In genomic region chr1:155006099-155006498, GRCm38 (mm10) we compare ENCODE assay signal across 15 mouse cellular contexts.
A peak's percentile ranks its signal among the peaks of the same experiment; 100 is the strongest.
DNase-seq lines count a peak whose midpoint lies in the region; ATAC-seq lines count a peak whose summit lies in the region.
"Had no signal": no experiment of that assay in that cellular context is flagged by ENCODE, and none has a peak within 500 bp of the region (broad histone marks: within the 10 kb centered on the region; RNA-seq: fewer than 3 reads in every experiment).

No protein-coding gene starts in this region.

- H3K27me3 ChIP-seq in hindbrain, embryonic 10.5 days (ENCODE audit: insufficient read depth, poor library complexity, severe bottlenecking) = peaks cover 18% of the 10 kb centered on the region; the same call in 1 of the 2 replicates
- no peaks in the 10 kb centered on the region; the same call in 1 of the 2 replicates for H3K27me3 ChIP-seq in hindbrain, embryonic 11.5 days (ENCODE audit: control insufficient read depth, insufficient read depth, low read length)
- no peaks in the 10 kb centered on the region for H3K27me3 ChIP-seq in neural tube, embryonic 15.5 days (replicated peaks)
- H3K27me3 ChIP-seq: lung, embryonic 15.5 days had no signal

- WGBS in hindbrain, embryonic 10.5 days = 87% methylated on average over 10 of the region's 10 CpGs
- 87% methylated on average over 10 of the region's 10 CpGs for WGBS in hindbrain, embryonic 11.5 days
- WGBS in neural tube, embryonic 15.5 days = 86% methylated on average over 10 of the region's 10 CpGs

- ATAC-seq in hindbrain, embryonic 11.5 days (ENCODE audit: low FRiP score) = no peak
- ATAC-seq in CD4-positive, CD25-positive, alpha-beta regulatory T cell, adult 4 months = peak; percentile 51
- peak; percentile 23; the same call in 1 of the 2 replicates for ATAC-seq in granulocyte monocyte progenitor cell, adult 5-6 weeks (replicated peaks; ENCODE audit: poor library complexity, severe bottlenecking)
- peak; percentile 1; the same call in 1 of the 2 replicates for ATAC-seq in neural tube, embryonic 15.5 days (ENCODE audit: low FRiP score)

- H3K9me3 ChIP-seq in hindbrain, embryonic 10.5 days = no peaks in the 10 kb centered on the region
- H3K9me3 ChIP-seq in hindbrain, embryonic 11.5 days (ENCODE audit: control insufficient read depth, low read length) = no peaks in the 10 kb centered on the region
- no peaks in the 10 kb centered on the region for H3K9me3 ChIP-seq in neural tube, embryonic 15.5 days (replicated peaks)
- H3K9me3 ChIP-seq: kidney, embryonic 15.5 days; limb, embryonic 13.5 days; lung, embryonic 15.5 days; midbrain, embryonic 13.5 days had no signal

- peaks cover 12% of the 10 kb centered on the region; the same call in 1 of the 2 replicates for H3K4me1 ChIP-seq in hindbrain, embryonic 10.5 days (replicated peaks)
- H3K4me1 ChIP-seq in hindbrain, embryonic 11.5 days (replicated peaks; ENCODE audit: control insufficient read depth, insufficient read depth, low read length) = 0 out of 2 replicates have a peak, but pooled peaks cover 2% of the 10 kb centered on the region
- 0 out of 2 replicates have a peak, but pooled peaks cover 4% of the 10 kb centered on the region for H3K4me1 ChIP-seq in neural tube, embryonic 15.5 days
- H3K4me1 ChIP-seq: kidney, embryonic 15.5 days; lung, embryonic 15.5 days had no signal

- no peak overlapping the region for H3K4me3 ChIP-seq in hindbrain, embryonic 10.5 days
- no peak overlapping the region for H3K4me3 ChIP-seq in hindbrain, embryonic 11.5 days (ENCODE audit: low read depth, low read length)
- no peak overlapping the region for H3K4me3 ChIP-seq in neural tube, embryonic 15.5 days (replicated peaks)
- H3K4me3 ChIP-seq: erythroblast, embryonic 14.5 days; kidney, embryonic 15.5 days; limb, embryonic 13.5 days; lung, embryonic 15.5 days; midbrain, embryonic 13.5 days had no signal

- 0 out of 2 replicates have a peak overlapping the region, but pooled peaks have one; percentile 30 for H3K27ac ChIP-seq in hindbrain, embryonic 10.5 days
- H3K27ac ChIP-seq in hindbrain, embryonic 11.5 days (ENCODE audit: low read depth, low read length) = no peak overlapping the region
- H3K27ac ChIP-seq in neural tube, embryonic 15.5 days (replicated peaks) = no peak overlapping the region
- H3K27ac ChIP-seq: hindbrain, embryonic 14.5 days; kidney, embryonic 15.5 days; limb, embryonic 13.5 days; lung, embryonic 15.5 days; midbrain, embryonic 13.5 days; stomach, postnatal 0 days had no signal

- H3K9ac ChIP-seq in hindbrain, embryonic 11.5 days (ENCODE audit: low read depth, low read length) = no peak overlapping the region
- H3K9ac ChIP-seq in neural tube, embryonic 15.5 days (replicated peaks) = no peak overlapping the region
- H3K9ac ChIP-seq: hindbrain, embryonic 14.5 days; kidney, embryonic 15.5 days; limb, embryonic 13.5 days; lung, embryonic 15.5 days; midbrain, embryonic 13.5 days had no signal

- DNase-seq in hindbrain, embryonic 10.5 days (ENCODE audit: low spot score) = no peak
- no peak for DNase-seq in hindbrain, embryonic 11.5 days (ENCODE audit: low spot score)
- DNase-seq in embryo, embryonic 10.5 days (ENCODE audit: low spot score) = no peak
- DNase-seq in lung, postnatal 10 days = no peak

- H3K36me3 ChIP-seq in hindbrain, embryonic 10.5 days = no peaks in the 10 kb centered on the region
- no peaks in the 10 kb centered on the region for H3K36me3 ChIP-seq in hindbrain, embryonic 11.5 days (ENCODE audit: control insufficient read depth, insufficient read depth, low read length)
- H3K36me3 ChIP-seq in neural tube, embryonic 15.5 days = no peaks in the 10 kb centered on the region
- H3K36me3 ChIP-seq: kidney, embryonic 15.5 days; limb, embryonic 13.5 days; lung, embryonic 15.5 days; midbrain, embryonic 13.5 days had no signal

- H3K4me2 ChIP-seq in hindbrain, embryonic 11.5 days (replicated peaks; ENCODE audit: low read depth, low read length) = no peak overlapping the region
- no peak overlapping the region for H3K4me2 ChIP-seq in neural tube, embryonic 15.5 days
- H3K4me2 ChIP-seq: hindbrain, embryonic 14.5 days; kidney, embryonic 15.5 days; liver, embryonic 11.5 days; lung, embryonic 15.5 days; midbrain, embryonic 13.5 days had no signal
